Mouse (Mus musculus): ENCODE results near the gene Cgrrf1. TPM values are rescaled to one million over a fixed set of nuclear protein-coding genes. Genes with fewer than 3 reads are reported as not detected.

The Cgrrf1 gene
- polyA plus RNA-seq, 1 experiment, result 8.0 TPM

DNA sequence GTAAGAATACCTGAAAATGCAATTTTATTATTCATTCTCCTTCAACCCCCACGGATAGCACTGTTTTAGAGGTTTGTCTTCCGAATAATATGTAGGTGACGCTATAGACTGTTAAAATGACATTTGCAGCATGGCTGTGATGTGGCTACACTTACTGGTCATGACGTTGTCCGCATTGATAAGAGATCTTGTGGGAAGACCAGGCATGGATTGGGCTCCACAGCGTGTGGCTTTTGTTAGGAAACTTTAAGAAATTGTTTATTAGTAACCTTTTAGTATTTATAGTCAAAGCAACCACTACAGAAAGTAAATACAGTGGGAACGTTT is 53.5 kb downstream of the Cgrrf1 start:
- DNase-seq, result no peak
- Histone ChIP-seq H3K4me1 (replicated peaks; ENCODE audit: control insufficient read depth, insufficient read depth, low read length) (peaks cover 10% of the 10 kb centered on the region), H3K27ac (ENCODE audit: control insufficient read depth, insufficient read depth, low read length) (no peak overlapping the region), H3K36me3 (ENCODE audit: control insufficient read depth, insufficient read depth, low read length) (no peaks in the 10 kb centered on the region), H3K4me3 (ENCODE audit: control insufficient read depth, insufficient read depth, low read length) (no peak overlapping the region), H3K27me3 (ENCODE audit: control insufficient read depth, insufficient read depth, low read length) (peaks cover 23% of the 10 kb centered on the region)
- WGBS, result 9% methylated on average over 7 of the region's 7 CpGs
- TF ChIP-seq POLR2A (IDR thresholded peaks at IDR 0.05; ENCODE audit: control insufficient read depth, extremely low read depth, insufficient read depth, low read length, poor library complexity), result no peak
- TF ChIP-seq CTCF (IDR thresholded peaks at IDR 0.05; ENCODE audit: borderline replicate concordance, control insufficient read depth, extremely low read depth, insufficient read depth, low read length, poor library complexity), result no peak

DNA sequence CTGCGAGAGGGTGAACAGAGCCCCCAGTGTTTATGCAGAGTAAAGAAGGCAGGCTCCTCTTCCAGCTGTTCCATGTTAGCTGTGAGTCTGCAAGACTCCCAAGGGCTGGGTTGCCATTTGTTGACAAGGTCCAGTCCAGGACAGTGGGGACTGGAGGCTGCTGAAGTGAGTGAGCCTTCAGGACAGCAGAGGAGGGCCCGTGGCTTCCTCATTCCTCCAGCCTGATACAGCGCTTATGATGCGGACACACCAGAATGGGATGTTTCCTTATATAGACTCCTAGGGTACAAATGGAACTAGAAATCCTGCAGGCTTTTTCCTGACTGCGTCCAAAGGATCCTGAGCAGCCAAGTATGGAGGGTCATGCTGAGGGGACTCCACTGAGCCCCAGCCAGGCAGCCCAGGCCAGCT is 54.0 kb downstream of the Cgrrf1 start:
- Histone ChIP-seq H3K4me1 (replicated peaks; ENCODE audit: control insufficient read depth, insufficient read depth, low read length) (peaks cover 10% of the 10 kb centered on the region), H3K27ac (ENCODE audit: control insufficient read depth, insufficient read depth, low read length) (no peak overlapping the region), H3K4me3 (ENCODE audit: control insufficient read depth, insufficient read depth, low read length) (no peak overlapping the region), H3K36me3 (ENCODE audit: control insufficient read depth, insufficient read depth, low read length) (no peaks in the 10 kb centered on the region), H3K27me3 (ENCODE audit: control insufficient read depth, insufficient read depth, low read length) (peaks cover 23% of the 10 kb centered on the region)
- no peak for DNase-seq
- TF ChIP-seq CTCF (IDR thresholded peaks at IDR 0.05; ENCODE audit: borderline replicate concordance, control insufficient read depth, extremely low read depth, insufficient read depth, low read length, poor library complexity), result no peak
- no peak for TF ChIP-seq POLR2A (IDR thresholded peaks at IDR 0.05; ENCODE audit: control insufficient read depth, extremely low read depth, insufficient read depth, low read length, poor library complexity)
- 57% methylated on average over 5 of the region's 5 CpGs for WGBS

DNA sequence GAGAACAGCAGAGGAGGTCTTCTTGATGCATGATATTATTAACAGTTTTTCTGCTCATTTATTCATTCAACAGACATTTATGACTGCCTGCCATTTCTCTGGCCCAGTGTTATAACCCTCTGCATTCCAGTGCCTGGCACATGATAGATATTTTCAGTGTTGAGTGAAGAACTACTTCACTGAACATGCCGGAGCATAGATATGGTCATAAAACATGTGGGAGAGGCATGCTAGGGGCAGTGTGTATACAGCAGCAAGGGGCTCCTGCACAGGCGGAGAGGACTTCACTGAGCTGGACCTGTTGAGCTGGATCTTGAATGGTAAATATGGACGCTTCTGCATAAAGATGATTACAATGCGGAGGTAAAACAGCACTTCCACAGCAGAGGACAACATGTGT is 57.2 kb downstream of the Cgrrf1 start:
- H3K36me3 ChIP-seq (ENCODE audit: control insufficient read depth, insufficient read depth, low read length), result no peaks in the 10 kb centered on the region
- H3K27ac ChIP-seq (ENCODE audit: control insufficient read depth, insufficient read depth, low read length), result no peak overlapping the region
- no peak overlapping the region for H3K4me3 ChIP-seq (ENCODE audit: control insufficient read depth, insufficient read depth, low read length)
- peaks cover 11% of the 10 kb centered on the region for H3K27me3 ChIP-seq (ENCODE audit: control insufficient read depth, insufficient read depth, low read length)
- DNase-seq, result no peak
- 96% methylated on average over 4 of the region's 4 CpGs for WGBS
- TF ChIP-seq CTCF (IDR thresholded peaks at IDR 0.05; ENCODE audit: borderline replicate concordance, control insufficient read depth, extremely low read depth, insufficient read depth, low read length, poor library complexity) (no peak), POLR2A (IDR thresholded peaks at IDR 0.05; ENCODE audit: control insufficient read depth, extremely low read depth, insufficient read depth, low read length, poor library complexity) (no peak)
- peaks cover 2% of the 10 kb centered on the region for H3K4me1 ChIP-seq (replicated peaks; ENCODE audit: control insufficient read depth, insufficient read depth, low read length)

DNA sequence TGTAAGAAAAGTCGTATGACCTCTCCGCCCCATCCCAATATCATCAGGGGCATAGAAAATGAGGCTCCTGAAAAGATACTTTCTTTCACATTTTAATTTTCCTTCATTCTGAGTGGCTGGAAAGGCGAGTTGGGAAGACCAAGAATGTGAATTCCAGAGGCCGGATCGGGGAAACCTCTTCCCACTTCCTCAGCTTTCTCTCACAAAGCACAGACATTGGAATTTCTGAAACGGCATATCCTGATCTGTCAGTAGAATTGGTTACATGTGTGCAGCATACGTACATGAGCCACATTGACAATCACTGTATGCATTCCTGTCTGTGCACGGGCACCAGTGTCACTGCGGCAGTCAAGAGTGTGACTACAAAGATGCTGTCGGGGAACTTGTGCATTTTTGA is 62.0 kb downstream of the Cgrrf1 start:
- WGBS, result 93% methylated on average over 10 of the region's 10 CpGs
- TF ChIP-seq POLR2A (IDR thresholded peaks at IDR 0.05; ENCODE audit: control insufficient read depth, extremely low read depth, insufficient read depth, low read length, poor library complexity), result no peak
- TF ChIP-seq CTCF (IDR thresholded peaks at IDR 0.05; ENCODE audit: borderline replicate concordance, control insufficient read depth, extremely low read depth, insufficient read depth, low read length, poor library complexity), result no peak
- H3K4me1 ChIP-seq (replicated peaks; ENCODE audit: control insufficient read depth, insufficient read depth, low read length), result no peaks in the 10 kb centered on the region
- no peak overlapping the region for H3K4me3 ChIP-seq (ENCODE audit: control insufficient read depth, insufficient read depth, low read length)
- no peaks in the 10 kb centered on the region for H3K36me3 ChIP-seq (ENCODE audit: control insufficient read depth, insufficient read depth, low read length)
- no peaks in the 10 kb centered on the region for H3K27me3 ChIP-seq (ENCODE audit: control insufficient read depth, insufficient read depth, low read length)
- DNase-seq, result no peak
- H3K27ac ChIP-seq (ENCODE audit: control insufficient read depth, insufficient read depth, low read length), result no peak overlapping the region

DNA sequence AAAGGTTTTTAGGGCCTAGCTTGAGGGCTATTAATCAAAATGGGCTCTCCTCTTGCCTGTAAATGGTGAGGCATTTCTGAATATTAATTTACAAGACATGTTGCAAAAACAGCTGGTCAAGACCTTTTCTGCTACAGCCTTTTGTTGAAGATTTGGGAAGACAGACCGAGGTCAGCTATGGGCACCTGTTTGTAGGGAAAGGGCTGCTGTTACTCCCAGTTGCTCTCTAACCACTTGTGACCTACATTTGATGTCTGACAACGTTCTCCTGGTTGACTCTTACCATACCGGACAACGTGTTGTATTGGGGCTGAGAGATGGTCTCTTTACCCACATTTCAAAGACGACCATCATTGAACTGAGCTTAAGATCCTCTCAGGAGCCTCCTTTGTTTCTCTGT is 66.0 kb downstream of the Cgrrf1 start:
- Histone ChIP-seq H3K36me3 (ENCODE audit: control insufficient read depth, insufficient read depth, low read length) (no peaks in the 10 kb centered on the region), H3K4me3 (ENCODE audit: control insufficient read depth, insufficient read depth, low read length) (no peak overlapping the region), H3K27ac (ENCODE audit: control insufficient read depth, insufficient read depth, low read length) (no peak overlapping the region), H3K27me3 (ENCODE audit: control insufficient read depth, insufficient read depth, low read length) (no peaks in the 10 kb centered on the region), H3K4me1 (replicated peaks; ENCODE audit: control insufficient read depth, insufficient read depth, low read length) (no peaks in the 10 kb centered on the region)
- 91% methylated on average over 5 of the region's 5 CpGs for WGBS
- DNase-seq, result no peak
- no peak for TF ChIP-seq CTCF (IDR thresholded peaks at IDR 0.05; ENCODE audit: borderline replicate concordance, control insufficient read depth, extremely low read depth, insufficient read depth, low read length, poor library complexity)
- no peak for TF ChIP-seq POLR2A (IDR thresholded peaks at IDR 0.05; ENCODE audit: control insufficient read depth, extremely low read depth, insufficient read depth, low read length, poor library complexity)

DNA sequence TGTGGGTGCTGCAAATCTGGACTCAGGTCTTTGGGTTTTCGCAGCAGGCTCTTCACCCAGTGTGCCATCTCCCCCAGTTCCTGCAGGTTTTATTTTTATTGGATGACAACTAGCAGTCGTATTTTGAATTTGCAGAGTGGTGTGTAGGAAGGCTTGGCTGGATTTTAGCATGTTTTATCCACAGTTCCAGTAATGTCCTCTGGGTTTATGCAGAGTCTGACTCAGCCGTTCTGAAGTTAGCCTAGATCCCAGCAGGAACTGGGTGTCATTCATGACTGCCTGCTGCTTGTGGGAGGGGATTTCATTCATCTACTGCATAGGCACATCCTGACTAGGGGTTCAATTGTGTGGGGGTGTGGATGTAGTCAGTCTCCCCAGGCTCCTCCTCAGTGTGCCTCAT is 66.7 kb downstream of the Cgrrf1 start:
- no peak overlapping the region for H3K4me3 ChIP-seq (ENCODE audit: control insufficient read depth, insufficient read depth, low read length)
- WGBS, result 90% methylated on average over 3 of the region's 3 CpGs
- H3K27me3 ChIP-seq (ENCODE audit: control insufficient read depth, insufficient read depth, low read length), result no peaks in the 10 kb centered on the region
- TF ChIP-seq POLR2A (IDR thresholded peaks at IDR 0.05; ENCODE audit: control insufficient read depth, extremely low read depth, insufficient read depth, low read length, poor library complexity) (no peak), CTCF (IDR thresholded peaks at IDR 0.05; ENCODE audit: borderline replicate concordance, control insufficient read depth, extremely low read depth, insufficient read depth, low read length, poor library complexity) (no peak)
- H3K27ac ChIP-seq (ENCODE audit: control insufficient read depth, insufficient read depth, low read length), result no peak overlapping the region
- DNase-seq, result no peak
- no peaks in the 10 kb centered on the region for H3K4me1 ChIP-seq (replicated peaks; ENCODE audit: control insufficient read depth, insufficient read depth, low read length)
- no peaks in the 10 kb centered on the region for H3K36me3 ChIP-seq (ENCODE audit: control insufficient read depth, insufficient read depth, low read length)

DNA sequence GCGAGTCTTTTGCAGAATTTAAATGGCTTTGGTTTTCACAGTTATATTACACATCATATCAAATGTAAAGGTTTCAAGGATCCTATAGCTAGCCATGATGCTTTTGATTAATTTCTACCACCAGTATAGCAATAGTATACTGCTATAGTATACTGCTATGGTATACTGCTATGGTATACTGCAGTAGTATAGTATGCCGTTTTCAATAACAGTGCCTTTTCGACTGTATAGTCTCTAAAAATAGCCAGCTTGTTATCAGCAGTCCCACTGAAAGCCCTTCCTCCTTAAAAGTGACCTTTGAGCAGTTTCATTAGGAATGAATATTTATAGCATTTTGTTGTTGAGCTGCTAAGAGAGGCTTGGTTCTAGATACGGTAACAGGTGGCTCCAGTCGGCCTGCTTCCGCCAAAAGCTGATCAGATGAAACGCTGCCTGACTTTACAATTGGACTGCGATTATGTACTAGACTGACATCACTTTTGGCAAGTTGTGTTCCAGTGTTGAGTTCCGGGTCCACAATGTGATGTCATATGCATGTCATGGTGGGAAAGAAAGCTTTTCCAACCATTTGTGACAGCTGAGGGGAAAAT is 70.7 kb downstream of the Cgrrf1 start:
- DNase-seq, result no peak
- H3K27ac ChIP-seq (ENCODE audit: control insufficient read depth, insufficient read depth, low read length), result no peak overlapping the region
- TF ChIP-seq POLR2A (IDR thresholded peaks at IDR 0.05; ENCODE audit: control insufficient read depth, extremely low read depth, insufficient read depth, low read length, poor library complexity) (no peak), CTCF (IDR thresholded peaks at IDR 0.05; ENCODE audit: borderline replicate concordance, control insufficient read depth, extremely low read depth, insufficient read depth, low read length, poor library complexity) (no peak)
- no peaks in the 10 kb centered on the region for H3K27me3 ChIP-seq (ENCODE audit: control insufficient read depth, insufficient read depth, low read length)
- no peak overlapping the region for H3K4me3 ChIP-seq (ENCODE audit: control insufficient read depth, insufficient read depth, low read length)
- H3K36me3 ChIP-seq (ENCODE audit: control insufficient read depth, insufficient read depth, low read length), result no peaks in the 10 kb centered on the region
- 95% methylated on average over 9 of the region's 9 CpGs for WGBS
- H3K4me1 ChIP-seq (replicated peaks; ENCODE audit: control insufficient read depth, insufficient read depth, low read length), result no peaks in the 10 kb centered on the region

Other genes with a start within 250 kb of the Cgrrf1 start
- 8.2 and 8.3 TPM in 2 replicates for gene Cdkn3, start 71.6 kb upstream of the Cgrrf1 start, polyA plus RNA-seq (2012; rRNA removed)
- 59.0 and 63.6 TPM in 2 replicates for gene Cnih1, start 43.7 kb upstream of the Cgrrf1 start, polyA plus RNA-seq (2012; rRNA removed)
- 18.0 and 23.9 TPM in 2 replicates for gene Gmfb, start 9.9 kb upstream of the Cgrrf1 start, polyA plus RNA-seq (2012; rRNA removed)
- gene Samd4, start 50.7 kb downstream of the Cgrrf1 start, polyA plus RNA-seq (2012; rRNA removed), result 1.5 and 3.1 TPM in 2 replicates

All from thymus, adult 2 months (tissue).